Mouse (Mus musculus): ENCODE measurements at regions not wholly inside any gene's neighbourhood (a gene's known extent, or its start where the extent isn't known, plus 50 kb on each side); places are given as distances from the start of the nearest gene placed in this dataset.

DNA sequence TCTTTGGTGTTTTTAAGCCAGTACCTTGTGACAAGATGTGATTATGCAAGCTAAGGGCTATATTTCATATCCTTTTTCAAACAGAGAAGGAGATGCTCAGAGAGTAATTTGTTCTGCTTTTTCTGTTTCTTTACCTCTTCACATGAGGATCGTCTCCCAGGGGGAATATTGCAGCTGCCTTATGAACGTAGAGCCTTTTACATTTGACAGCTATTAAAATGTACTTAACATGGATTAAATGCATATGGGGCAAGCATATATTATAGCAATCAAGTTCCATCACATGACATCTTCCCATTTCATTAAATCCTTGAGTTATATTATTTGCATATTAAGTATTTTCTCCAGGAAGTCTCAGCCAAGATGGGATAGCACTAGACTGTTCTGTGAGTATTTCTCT, 408.9 kb upstream of the Cntnap5a start:
- ATAC-seq (ENCODE audit: low FRiP score, low TSS enrichment) (no peak), DNase-seq (peak; percentile 45)
- Histone ChIP-seq H3K27me3 (ENCODE audit: control insufficient read depth, insufficient read depth, low read length) (no peaks in the 10 kb centered on the region), H3K27ac (replicated peaks; ENCODE audit: low read depth, low read length) (no peak overlapping the region), H3K9me3 (ENCODE audit: control insufficient read depth, low read length) (no peaks in the 10 kb centered on the region), H3K9ac (replicated peaks; ENCODE audit: low read length) (no peak overlapping the region), H3K4me2 (ENCODE audit: low read length) (no peak overlapping the region), H3K4me3 (replicated peaks; ENCODE audit: low read depth, low read length) (no peak overlapping the region), H3K36me3 (ENCODE audit: control insufficient read depth, insufficient read depth, low read length) (no peaks in the 10 kb centered on the region), H3K4me1 (ENCODE audit: control insufficient read depth, insufficient read depth, low read length) (no peaks in the 10 kb centered on the region)
- 60% methylated on average over 2 of the region's 2 CpGs for WGBS
